Mouse (Mus musculus) hindbrain, embryonic 10.5 days (tissue): Measurements from ENCODE around the gene Thra. TPM values are rescaled to one million over a fixed set of nuclear protein-coding genes. Genes with fewer than 3 reads are reported as not detected.

ENCODE experiments used
- polyA plus RNA-seq: library from polyadenylated mRNA; unstranded; fragments of >200 nt; fragmentation: Nextera tagmentation; extraction: Ambion mirVana; gene quantifications from 2 replicates; pipeline ENCODE4 v1.2.1, GENCODE M21; 2016

Thra gene
- polyA plus RNA-seq, 1 experiment from 2014 or later = 22.2 TPM

Other genes with a start within 250 kb of the Thra start
- 0.07 and 0.11 TPM in 2 replicates for gene Ikzf3, start 194.6 kb upstream of the Thra start, polyA plus RNA-seq
- gene Zpbp2, start 189.5 kb upstream of the Thra start, polyA plus RNA-seq = 0.14 and 0.37 TPM in 2 replicates
- 59.4 and 66.2 TPM in 2 replicates for gene Ormdl3, start 153.3 kb upstream of the Thra start, polyA plus RNA-seq
- gene Lrrc3c, start 142.3 kb upstream of the Thra start, polyA plus RNA-seq = not detected in 2 replicates
- gene Gm12355, start 115.0 kb upstream of the Thra start, polyA plus RNA-seq = 1.3 and 1.4 TPM in 2 replicates
- gene Gsdma3, start 114.3 kb upstream of the Thra start, polyA plus RNA-seq = not detected in 2 replicates
- gene Gsdma2, start 93.9 kb upstream of the Thra start, polyA plus RNA-seq = not detected in 2 replicates
- gene Gsdma, start 76.3 kb upstream of the Thra start, polyA plus RNA-seq = 0.09 TPM in 1 of 2 replicates, not detected in the other
- gene Psmd3, start 58.1 kb upstream of the Thra start, polyA plus RNA-seq = 251 and 281 TPM in 2 replicates
- not detected in 2 replicates for gene Csf3, start 39.4 kb upstream of the Thra start, polyA plus RNA-seq
- 76.9 and 83.6 TPM in 2 replicates for gene Med24, start 11.2 kb upstream of the Thra start, polyA plus RNA-seq
- gene Nr1d1, start 34.7 kb downstream of the Thra start, polyA plus RNA-seq = 1.2 and 1.5 TPM in 2 replicates
- 24.4 and 25.2 TPM in 2 replicates for gene Msl1, start 54.9 kb downstream of the Thra start, polyA plus RNA-seq
- 49.5 and 55.9 TPM in 2 replicates for gene Casc3, start 64.3 kb downstream of the Thra start, polyA plus RNA-seq
- 1.1 and 2.2 TPM in 2 replicates for gene Rapgefl1, start 96.1 kb downstream of the Thra start, polyA plus RNA-seq
- 4.6 and 4.7 TPM in 2 replicates for gene Wipf2, start 123.0 kb downstream of the Thra start, polyA plus RNA-seq
- gene Cdc6, start 167.2 kb downstream of the Thra start, polyA plus RNA-seq = 45.3 and 63.7 TPM in 2 replicates
- gene Rara, start 187.2 kb downstream of the Thra start, polyA plus RNA-seq = 28.4 and 53.7 TPM in 2 replicates
- 0.44 TPM in 1 of 2 replicates, not detected in the other for gene Gjd3, start 242.4 kb downstream of the Thra start, polyA plus RNA-seq